Mouse (Mus musculus): ENCODE results near the gene Tcf19. TPM values are rescaled to one million over a fixed set of nuclear protein-coding genes. Genes with fewer than 3 reads are reported as not detected.

The Tcf19 gene
- polyA plus RNA-seq, 1 experiment from 2014 or later: 34.1 TPM

Other genes starting within 250 kb of the Tcf19 start
- 0.06 and 0.10 TPM in 2 replicates for gene H2-Q1, start 196.4 kb downstream of the Tcf19 start, polyA plus RNA-seq (2016; fragmentation: Nextera tagmentation; extraction: Ambion mirVana)
- gene H2-Q2, start 174.6 kb downstream of the Tcf19 start, polyA plus RNA-seq (2016; fragmentation: Nextera tagmentation; extraction: Ambion mirVana): 0.28 and 0.42 TPM in 2 replicates
- 2.7 and 3.2 TPM in 2 replicates for gene H2-Q4, start 137.2 kb downstream of the Tcf19 start, polyA plus RNA-seq (2016; fragmentation: Nextera tagmentation; extraction: Ambion mirVana)
- gene H2-Q6, start 92.0 kb downstream of the Tcf19 start, polyA plus RNA-seq (2016; fragmentation: Nextera tagmentation; extraction: Ambion mirVana): 0.48 and 0.64 TPM in 2 replicates
- gene H2-Q7, start 77.7 kb downstream of the Tcf19 start, polyA plus RNA-seq (2016; fragmentation: Nextera tagmentation; extraction: Ambion mirVana): 6.5 and 6.8 TPM in 2 replicates
- gene H2-Q10, start 46.7 kb downstream of the Tcf19 start, polyA plus RNA-seq (2016; fragmentation: Nextera tagmentation; extraction: Ambion mirVana): 0.18 and 0.27 TPM in 2 replicates
- not detected in 2 replicates for gene Pou5f1, start 10.8 kb downstream of the Tcf19 start, polyA plus RNA-seq (2016; fragmentation: Nextera tagmentation; extraction: Ambion mirVana)
- 12.9 and 13.1 TPM in 2 replicates for gene Cchcr1, start 276 bp upstream of the Tcf19 start, polyA plus RNA-seq (2016; fragmentation: Nextera tagmentation; extraction: Ambion mirVana)
- 0.91 and 1.4 TPM in 2 replicates for gene Psors1c2, start 16.4 kb upstream of the Tcf19 start, polyA plus RNA-seq (2016; fragmentation: Nextera tagmentation; extraction: Ambion mirVana)
- gene Cdsn, start 35.3 kb upstream of the Tcf19 start, polyA plus RNA-seq (2016; fragmentation: Nextera tagmentation; extraction: Ambion mirVana): not detected in 2 replicates
- not detected in 2 replicates for gene 2300002M23Rik, start 50.6 kb upstream of the Tcf19 start, polyA plus RNA-seq (2016; fragmentation: Nextera tagmentation; extraction: Ambion mirVana)
- not detected in 2 replicates for gene Sfta2, start 84.7 kb upstream of the Tcf19 start, polyA plus RNA-seq (2016; fragmentation: Nextera tagmentation; extraction: Ambion mirVana)
- not detected in 2 replicates for gene Gm9573, start 109.8 kb upstream of the Tcf19 start, polyA plus RNA-seq (2016; fragmentation: Nextera tagmentation; extraction: Ambion mirVana)
- 0.10 TPM in 1 of 2 replicates, not detected in the other for gene Mucl3, start 126.9 kb upstream of the Tcf19 start, polyA plus RNA-seq (2016; fragmentation: Nextera tagmentation; extraction: Ambion mirVana)
- gene Vars2, start 150.8 kb upstream of the Tcf19 start, polyA plus RNA-seq (2016; fragmentation: Nextera tagmentation; extraction: Ambion mirVana): 14.9 and 15.2 TPM in 2 replicates
- gene Gtf2h4, start 156.9 kb upstream of the Tcf19 start, polyA plus RNA-seq (2016; fragmentation: Nextera tagmentation; extraction: Ambion mirVana): 35.8 and 36.9 TPM in 2 replicates
- gene Ddr1, start 187.8 kb upstream of the Tcf19 start, polyA plus RNA-seq (2016; fragmentation: Nextera tagmentation; extraction: Ambion mirVana): 170 and 172 TPM in 2 replicates

Data from neural tube, embryonic 12.5 days (tissue).